Mouse (Mus musculus): ENCODE data around the gene Tenm2.

DNA sequence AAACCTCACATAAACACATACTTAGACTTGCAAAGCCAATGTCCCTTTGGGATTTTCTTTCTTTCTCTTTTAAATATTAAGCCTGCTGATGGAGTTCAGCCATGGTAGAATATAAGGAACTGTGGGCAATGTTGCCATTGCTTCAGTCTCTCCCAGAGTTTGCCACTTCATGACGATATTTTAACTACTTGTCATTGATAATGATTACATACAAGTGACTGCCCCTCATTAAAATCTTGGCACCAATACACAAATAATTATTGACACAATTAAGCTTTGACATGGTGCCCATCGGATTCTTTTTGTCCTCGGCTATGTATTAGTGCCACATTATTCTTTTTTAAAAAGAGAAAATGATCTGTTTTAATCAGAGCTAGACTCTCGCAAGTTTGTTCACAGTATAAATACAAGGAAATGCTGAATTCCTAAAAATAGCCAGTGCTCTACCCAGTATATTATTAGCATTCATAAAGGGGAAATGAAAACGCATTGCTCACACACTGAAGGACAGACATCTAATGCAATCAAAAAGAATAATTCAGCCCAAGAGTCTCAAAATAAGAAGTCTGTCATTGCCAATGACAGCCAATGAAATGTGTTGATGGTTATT, 158.7 kb downstream of the Tenm2 start:
- TF ChIP-seq POLR2A (IDR thresholded peaks at IDR 0.05; ENCODE audit: borderline replicate concordance, low read depth, low read length) = no peak
- TF ChIP-seq CTCF (IDR thresholded peaks at IDR 0.05; ENCODE audit: low read depth, low read length) = no peak

Data from bone marrow macrophage, adult 2 months (primary cell).